Mouse (Mus musculus): ENCODE results near the gene AI597479.

Gene AI597479

GRCm38 (mm10) chr1:43163467-43164418 is 65.2 kb downstream of the AI597479 start:
- DNase-seq = peak; percentile 58

GRCm38 (mm10) chr1:43164582-43164981 is 66.1 kb downstream of the AI597479 start:
- no peak for DNase-seq
